Mouse (Mus musculus): ENCODE measurements at regions not wholly inside any gene's neighbourhood (a gene's known extent, or its start where the extent isn't known, plus 50 kb on each side); places are given as distances from the start of the nearest gene placed in this dataset.

- TF ChIP-seq CTCF (IDR thresholded peaks at IDR 0.05; ENCODE audit: low read depth) = no peak
- no peak for TF ChIP-seq EP300 (optimal IDR thresholded peaks at IDR 0.05)
These were observed 68.2 kb upstream of the Ppp3ca start for GRCm38 (mm10) chr3:136601706-136602105.

Measured in stomach, postnatal 0 days (tissue).